Mouse (Mus musculus): ENCODE results near the gene 1700029P11Rik. TPM values are rescaled to one million over a fixed set of nuclear protein-coding genes. Genes with fewer than 3 reads are reported as not detected.
"Not testable (repeated sequence)": the region's sequence is repeated elsewhere in the genome, so short reads cannot be mapped to it uniquely, and the experiment has no call there.

Gene 1700029P11Rik
- polyA plus RNA-seq, 1 experiment from 2014 or later: not detected

DNA sequence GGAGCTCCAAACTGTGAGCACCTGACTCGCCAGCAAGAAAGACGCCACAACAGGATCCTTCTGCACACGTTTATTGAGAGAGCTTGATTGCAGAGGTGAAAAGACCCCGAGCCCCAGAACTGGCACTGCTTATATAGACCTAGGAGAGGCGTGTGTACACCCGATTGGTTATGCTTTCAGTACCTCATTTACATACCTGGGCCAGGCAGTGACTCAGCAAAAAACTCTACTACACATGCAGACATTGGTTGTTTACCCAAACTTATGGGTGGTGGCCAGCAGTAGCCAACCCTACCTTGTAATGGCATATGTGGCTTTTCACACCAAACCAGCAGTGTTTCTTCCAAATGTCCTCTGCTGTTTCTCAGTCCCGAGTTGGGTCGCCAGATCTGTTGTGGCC is 5.2 kb upstream of the 1700029P11Rik start:
- H3K27me3 ChIP-seq; H3K4me2 ChIP-seq (replicated peaks); H3K9me3 ChIP-seq (replicated peaks); H3K9ac ChIP-seq; H3K27ac ChIP-seq (replicated peaks); H3K4me1 ChIP-seq; ATAC-seq (ENCODE audit: insufficient number of reproducible peaks, low FRiP score, low TSS enrichment, low read depth); H3K36me3 ChIP-seq; H3K4me3 ChIP-seq (replicated peaks): not testable (repeated sequence)
- WGBS: 90% methylated on average over 8 of the region's 8 CpGs

DNA sequence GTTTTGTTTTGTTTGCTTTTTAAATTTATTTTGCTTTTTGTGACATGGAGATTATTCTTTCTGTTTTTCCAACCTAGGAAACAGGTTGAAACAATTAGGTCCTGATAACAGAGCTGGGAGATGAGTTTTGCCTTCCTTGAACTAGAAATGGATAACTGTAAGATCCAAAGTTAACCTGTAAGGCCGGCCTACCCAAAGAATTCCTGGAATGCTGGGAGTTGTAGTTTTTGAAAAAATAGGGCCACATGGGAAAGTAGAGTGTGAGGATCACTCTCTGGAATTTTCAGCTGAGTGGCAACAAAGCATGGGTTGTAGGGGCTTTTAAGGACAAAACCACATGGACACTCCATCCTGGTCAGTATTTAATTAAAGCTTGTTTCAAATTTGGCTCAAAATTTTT is 1.8 kb downstream of the 1700029P11Rik start:
- no peaks in the 10 kb centered on the region for H3K9me3 ChIP-seq (replicated peaks)
- WGBS: 54% methylated on average over 1 of the region's 1 CpGs
- H3K27ac ChIP-seq (replicated peaks): no peak overlapping the region
- H3K4me2 ChIP-seq (replicated peaks): no peak overlapping the region
- no peak overlapping the region for H3K4me3 ChIP-seq (replicated peaks)
- no peaks in the 10 kb centered on the region for H3K36me3 ChIP-seq
- no peak for ATAC-seq (ENCODE audit: insufficient number of reproducible peaks, low FRiP score, low TSS enrichment, low read depth)
- no peaks in the 10 kb centered on the region for H3K27me3 ChIP-seq
- H3K4me1 ChIP-seq: no peaks in the 10 kb centered on the region
- no peak overlapping the region for H3K9ac ChIP-seq

DNA sequence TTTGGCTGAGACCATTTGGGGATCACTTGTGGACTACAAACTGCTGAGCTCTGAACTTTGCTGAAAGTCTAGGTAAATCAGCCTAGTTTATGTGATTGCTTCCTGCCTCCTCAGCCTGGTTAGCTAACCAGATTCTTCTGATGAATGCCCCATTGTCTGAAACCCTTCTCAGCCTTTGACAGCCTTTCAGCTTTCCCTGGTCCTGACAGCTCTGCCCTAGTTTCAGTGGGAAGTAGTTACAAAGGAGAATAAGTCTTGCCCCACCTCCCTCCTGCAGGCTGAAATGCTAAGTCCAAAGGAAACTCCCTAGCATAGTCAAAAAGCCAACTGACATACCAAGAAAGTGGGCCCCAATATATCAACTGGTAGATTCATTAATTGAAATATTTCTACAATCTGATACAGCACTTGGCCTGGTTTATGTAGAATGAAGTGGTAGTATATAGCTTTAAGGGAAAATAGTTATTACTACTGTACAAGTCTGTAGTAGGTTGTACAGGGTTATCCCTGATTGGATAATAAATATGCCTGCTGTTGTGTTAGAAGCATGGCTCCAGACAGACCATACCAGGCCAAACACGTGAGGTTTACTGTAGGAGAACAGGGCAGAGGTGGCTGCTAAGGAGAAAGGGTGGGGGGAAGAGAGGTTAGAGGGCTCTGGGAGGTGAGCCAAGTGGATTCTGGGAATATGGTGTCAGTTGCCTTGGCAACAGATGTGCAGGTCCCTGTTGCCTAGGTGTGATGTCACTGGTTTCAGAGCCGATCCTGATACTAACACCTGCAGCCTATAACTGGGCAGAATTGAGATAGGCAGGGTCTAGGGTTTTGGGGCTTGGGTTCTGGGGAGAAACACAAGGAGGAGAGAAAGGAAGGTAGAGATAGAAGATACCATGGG is 5.2 kb downstream of the 1700029P11Rik start:
- WGBS: 62% methylated on average over 2 of the region's 2 CpGs
- no peak overlapping the region for H3K27ac ChIP-seq (replicated peaks)
- no peak for ATAC-seq (ENCODE audit: insufficient number of reproducible peaks, low FRiP score, low TSS enrichment, low read depth)

DNA sequence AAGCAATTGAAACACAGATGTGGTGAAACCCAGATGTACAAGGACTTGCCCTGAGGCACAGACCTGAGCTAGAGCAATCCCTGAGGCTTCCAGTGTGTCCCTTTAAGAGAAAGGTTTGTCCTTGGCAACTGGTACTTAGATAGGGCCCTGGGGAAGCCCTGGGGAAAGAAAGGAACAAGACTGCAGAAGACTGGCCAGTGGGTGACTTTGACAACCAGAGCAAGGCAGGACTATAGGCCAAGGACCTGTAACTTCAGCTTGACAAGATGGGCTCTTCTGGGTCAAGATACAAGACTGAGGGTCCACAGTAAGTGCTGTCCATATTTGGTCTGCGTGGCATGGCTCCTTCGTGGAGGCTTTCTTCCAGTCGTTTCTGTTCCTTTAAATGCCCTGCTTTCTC is 7.3 kb downstream of the 1700029P11Rik start, which contains the start of gene Xrcc6:
Gene Xrcc6 (plus strand): TSS at position 190 of the 400 bp plus-strand sequence.
- Histone ChIP-seq H3K27me3 (no peaks in the 10 kb centered on the region), H3K4me3 (replicated peaks) (no peak within 1 kb of the TSS), H3K9ac (no peak within 1 kb of the TSS), H3K36me3 (0 out of 2 replicates have a peak, but pooled peaks cover 6% of the 10 kb centered on the region), H3K4me1 (no peaks in the 10 kb centered on the region; the same call in 1 of the 2 replicates), H3K27ac (replicated peaks) (no peak within 1 kb of the TSS), H3K4me2 (replicated peaks) (no peak within 1 kb of the TSS), H3K9me3 (replicated peaks) (no peaks in the 10 kb centered on the region)
- ATAC-seq (ENCODE audit: insufficient number of reproducible peaks, low FRiP score, low TSS enrichment, low read depth): no peak
- 74% methylated on average over 3 of the region's 3 CpGs for WGBS

More for the DNA sequence above, 5.2 kb downstream of the 1700029P11Rik start:
- no peaks in the 10 kb centered on the region; the same call in 1 of the 2 replicates for H3K4me1 ChIP-seq
- no peak overlapping the region for H3K9ac ChIP-seq
- no peaks in the 10 kb centered on the region for H3K27me3 ChIP-seq
- no peaks in the 10 kb centered on the region for H3K9me3 ChIP-seq (replicated peaks)
- no peaks in the 10 kb centered on the region for H3K36me3 ChIP-seq
- H3K4me2 ChIP-seq (replicated peaks): no peak overlapping the region
- no peak overlapping the region for H3K4me3 ChIP-seq (replicated peaks)

DNA sequence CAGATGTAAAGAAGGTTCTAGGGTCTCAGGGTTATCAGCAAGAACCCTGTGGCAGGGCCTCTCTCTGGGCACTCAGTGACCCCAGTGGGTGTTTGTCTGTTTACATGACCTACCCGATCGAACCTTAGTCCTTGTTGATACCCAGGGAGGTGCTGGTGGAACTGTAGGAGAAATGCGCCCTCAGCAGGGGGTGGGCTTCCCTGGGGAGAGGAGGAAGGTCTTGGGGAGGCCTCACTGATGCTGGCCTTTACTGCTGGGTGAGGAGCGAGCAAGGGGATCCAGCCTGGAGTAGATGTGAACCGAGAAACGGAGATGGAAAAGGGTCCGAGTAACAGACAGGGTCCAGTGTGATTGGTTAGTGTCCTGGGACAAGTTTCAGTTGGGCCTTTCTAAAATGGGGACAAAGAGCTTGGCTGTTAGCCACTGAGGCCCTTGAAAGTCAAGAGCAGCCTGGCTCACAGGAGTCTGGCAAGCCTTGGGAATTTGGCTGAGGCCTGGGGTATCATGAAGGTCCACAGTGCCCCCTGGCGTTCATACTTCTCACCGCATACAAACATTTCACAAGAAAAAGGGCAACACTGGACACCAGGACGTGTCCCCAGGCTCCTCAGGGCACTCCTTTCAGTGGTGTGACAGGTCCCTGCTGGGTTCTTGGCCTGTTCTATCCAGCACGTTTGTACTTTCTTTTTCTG is 9.2 kb downstream of the 1700029P11Rik start:
- H3K27ac ChIP-seq (replicated peaks): no peak overlapping the region
- H3K27me3 ChIP-seq: no peaks in the 10 kb centered on the region
- no peak overlapping the region for H3K9ac ChIP-seq
- WGBS: 43% methylated on average over 11 of the region's 11 CpGs
- peaks cover 15% of the 10 kb centered on the region for H3K36me3 ChIP-seq
- no peaks in the 10 kb centered on the region for H3K9me3 ChIP-seq (replicated peaks)
- H3K4me3 ChIP-seq (replicated peaks): no peak overlapping the region
- ATAC-seq (ENCODE audit: insufficient number of reproducible peaks, low FRiP score, low TSS enrichment, low read depth): peak; percentile 56; the same call in 1 of the 2 replicates
- no peak overlapping the region for H3K4me2 ChIP-seq (replicated peaks)
- H3K4me1 ChIP-seq: no peaks in the 10 kb centered on the region; the same call in 1 of the 2 replicates

DNA sequence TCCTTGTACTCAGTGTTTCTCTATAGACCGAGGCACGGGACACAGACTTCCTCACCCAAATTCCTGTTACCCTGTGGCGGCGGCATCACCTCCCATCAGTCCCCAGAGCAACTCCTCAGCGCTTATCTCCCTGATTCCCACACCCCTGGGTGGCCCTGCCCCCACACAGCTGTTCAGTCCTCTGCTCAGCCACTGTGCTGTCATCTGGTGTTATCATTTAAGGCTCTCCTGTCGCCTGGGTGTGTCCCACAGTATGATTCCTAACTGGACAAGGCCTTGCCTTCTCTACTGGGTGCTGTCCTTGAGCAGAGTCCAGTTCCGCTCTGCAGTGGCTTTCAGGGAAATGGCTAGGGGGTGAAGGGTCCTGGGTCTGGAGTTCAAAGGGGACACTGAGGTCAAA is 10.2 kb downstream of the 1700029P11Rik start:
- 52% methylated on average over 7 of the region's 7 CpGs for WGBS
- ATAC-seq (ENCODE audit: insufficient number of reproducible peaks, low FRiP score, low TSS enrichment, low read depth): no peak

DNA sequence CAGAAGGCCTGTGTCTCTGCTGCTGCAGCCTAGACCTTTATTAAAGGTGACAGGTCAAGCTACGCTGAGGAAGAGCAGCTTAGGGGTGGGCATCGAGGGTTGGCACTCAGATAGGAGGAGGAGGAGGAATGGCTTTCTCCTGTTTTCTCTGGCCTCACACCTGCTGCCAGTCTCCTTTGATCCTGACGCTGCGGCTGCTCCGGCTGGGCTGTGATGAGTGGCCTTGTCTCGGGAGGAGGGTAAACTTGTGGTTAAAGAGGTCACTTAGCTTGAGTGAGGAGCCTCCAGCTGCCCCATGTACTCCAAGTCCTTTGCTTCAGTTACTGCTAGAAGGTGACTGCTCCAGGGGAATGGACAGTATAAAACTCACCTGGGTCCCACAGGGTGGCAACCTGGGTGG is 13.7 kb downstream of the 1700029P11Rik start:
- Histone ChIP-seq H3K36me3 (peaks cover 57% of the 10 kb centered on the region), H3K27me3 (no peaks in the 10 kb centered on the region), H3K4me2 (replicated peaks) (no peak overlapping the region), H3K9ac (no peak overlapping the region), H3K27ac (replicated peaks) (no peak overlapping the region), H3K4me1 (no peaks in the 10 kb centered on the region; the same call in 1 of the 2 replicates), H3K9me3 (replicated peaks) (no peaks in the 10 kb centered on the region), H3K4me3 (replicated peaks) (no peak overlapping the region)
- ATAC-seq (ENCODE audit: insufficient number of reproducible peaks, low FRiP score, low TSS enrichment, low read depth): no peak
- 88% methylated on average over 6 of the region's 6 CpGs for WGBS

More for the DNA sequence above, 10.2 kb downstream of the 1700029P11Rik start:
- Histone ChIP-seq H3K4me3 (replicated peaks) (no peak overlapping the region), H3K27me3 (no peaks in the 10 kb centered on the region), H3K36me3 (peaks cover 25% of the 10 kb centered on the region), H3K9ac (no peak overlapping the region), H3K27ac (replicated peaks) (no peak overlapping the region), H3K4me1 (no peaks in the 10 kb centered on the region; the same call in 1 of the 2 replicates), H3K4me2 (replicated peaks) (no peak overlapping the region), H3K9me3 (replicated peaks) (no peaks in the 10 kb centered on the region)

DNA sequence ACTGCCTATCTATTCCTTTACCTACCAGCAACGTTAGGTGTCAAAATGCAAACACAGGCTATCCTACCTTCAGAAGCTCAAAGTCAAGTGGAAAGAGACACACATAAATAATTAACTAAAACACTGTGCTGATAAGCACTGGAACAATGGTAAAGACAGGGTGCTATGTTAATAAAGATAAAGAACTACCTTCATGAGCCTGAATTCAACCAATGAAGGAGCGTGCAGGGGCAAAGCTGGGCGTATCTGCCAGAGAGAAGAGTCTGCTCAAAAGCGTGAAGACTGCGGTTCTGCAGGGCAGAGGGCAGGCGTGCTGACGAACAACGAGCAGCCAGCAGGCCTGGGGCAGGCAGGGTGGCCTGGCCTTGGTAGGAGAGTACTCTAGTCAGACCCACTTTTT is 23.9 kb downstream of the 1700029P11Rik start:
- Histone ChIP-seq H3K4me3 (replicated peaks) (no peak overlapping the region), H3K4me1 (no peaks in the 10 kb centered on the region), H3K9ac (no peak overlapping the region), H3K36me3 (peaks cover 33% of the 10 kb centered on the region), H3K27ac (replicated peaks) (no peak overlapping the region), H3K27me3 (no peaks in the 10 kb centered on the region), H3K9me3 (replicated peaks) (no peaks in the 10 kb centered on the region), H3K4me2 (replicated peaks) (no peak overlapping the region)
- no peak for ATAC-seq (ENCODE audit: insufficient number of reproducible peaks, low FRiP score, low TSS enrichment, low read depth)
- WGBS: 89% methylated on average over 8 of the region's 8 CpGs

DNA sequence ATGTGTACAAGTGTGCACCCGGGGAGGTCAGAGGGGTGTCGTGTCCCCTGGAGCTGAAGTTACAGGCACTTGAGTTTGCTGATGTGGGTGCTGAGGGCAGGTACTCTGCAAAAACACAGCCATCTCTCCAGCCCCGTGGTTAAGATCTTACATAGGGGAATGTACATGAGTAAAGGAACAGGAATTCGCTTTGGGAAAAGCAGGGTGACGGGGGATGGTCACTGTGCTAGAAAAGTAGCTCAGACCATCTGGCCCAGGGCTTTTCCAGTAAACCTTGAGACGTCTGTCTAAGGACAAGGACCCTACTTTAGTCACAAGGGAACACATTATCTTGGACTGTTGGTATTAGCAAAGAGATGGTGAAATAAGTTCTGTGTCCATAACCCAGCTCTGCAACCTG is 31.6 kb downstream of the 1700029P11Rik start:
- H3K9ac ChIP-seq: no peak overlapping the region
- no peaks in the 10 kb centered on the region for H3K27me3 ChIP-seq
- H3K27ac ChIP-seq (replicated peaks): no peak overlapping the region
- H3K36me3 ChIP-seq: no peaks in the 10 kb centered on the region
- peaks cover 20% of the 10 kb centered on the region for H3K4me1 ChIP-seq
- H3K4me2 ChIP-seq (replicated peaks): no peak overlapping the region
- H3K4me3 ChIP-seq (replicated peaks): no peak overlapping the region
- WGBS: 85% methylated on average over 6 of the region's 6 CpGs
- no peak for ATAC-seq (ENCODE audit: insufficient number of reproducible peaks, low FRiP score, low TSS enrichment, low read depth)
- no peaks in the 10 kb centered on the region for H3K9me3 ChIP-seq (replicated peaks)

DNA sequence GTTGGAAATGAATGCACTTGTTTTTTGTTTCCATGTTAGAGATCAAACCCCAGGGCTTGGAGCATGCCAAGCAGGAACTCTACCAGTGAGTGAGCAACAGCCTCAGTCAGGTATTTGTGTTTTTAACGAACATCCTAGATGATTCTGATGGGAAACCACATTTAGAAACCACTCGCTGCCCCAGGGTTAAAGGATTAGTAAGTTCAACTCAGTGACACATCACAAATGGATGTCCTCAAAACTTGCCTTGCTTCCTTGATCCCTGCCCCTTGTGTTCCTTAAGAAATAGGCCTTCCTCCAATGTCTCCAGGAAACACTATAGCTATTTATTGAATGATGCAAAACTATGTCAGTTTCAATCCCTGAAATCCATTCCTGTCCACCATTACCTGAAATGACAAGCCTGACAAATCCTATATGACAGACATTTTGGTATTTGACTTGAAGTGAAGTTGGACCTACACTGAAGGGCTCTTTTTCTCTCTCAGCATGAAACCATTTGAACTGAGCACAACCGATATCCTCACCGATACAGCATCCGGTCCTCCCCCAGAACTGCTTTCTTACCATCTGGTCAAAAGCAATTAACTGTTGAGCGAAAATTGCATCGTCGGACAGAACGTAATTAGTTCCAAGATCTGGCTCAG is 34.5 kb downstream of the 1700029P11Rik start:
- ATAC-seq (ENCODE audit: insufficient number of reproducible peaks, low FRiP score, low TSS enrichment, low read depth): no peak
- WGBS: 14% methylated on average over 9 of the region's 9 CpGs
- Histone ChIP-seq H3K9me3 (replicated peaks) (no peaks in the 10 kb centered on the region), H3K4me2 (replicated peaks) (peak overlapping the region; percentile 81), H3K9ac (peak overlapping the region; percentile 62), H3K4me1 (peaks cover 21% of the 10 kb centered on the region), H3K4me3 (replicated peaks) (peak overlapping the region; percentile 82), H3K27me3 (no peaks in the 10 kb centered on the region), H3K27ac (replicated peaks) (no peak overlapping the region; the same call in 1 of the 2 replicates), H3K36me3 (peaks cover 4% of the 10 kb centered on the region; the same call in 1 of the 2 replicates)
